Mouse (Mus musculus): ENCODE measurements around the gene Ndufa5. TPM values are rescaled to one million over a fixed set of nuclear protein-coding genes. Genes with fewer than 3 reads are reported as not detected.

The Ndufa5 gene
- 100 to 1,000 TPM; 223 to 227 TPM for total RNA-seq (2021)
- long read RNA-seq, experiment 1, transcript Ndufa5-202 (4 exons, 315 nt): minor isoform, 5 of 149 reads
- long read RNA-seq, experiment 1, transcript Ndufa5-201 (5 exons, 875 nt): major isoform, 116 of 149 reads
- long read RNA-seq, experiment 1, partial matches to known transcripts: 24 of 149 reads
- long read RNA-seq, experiment 1, other reads (novel, unspliced or antisense): 3 of 149 reads
- long read RNA-seq, experiment 2, transcript Ndufa5-201 (5 exons, 875 nt): major isoform, 102 of 136 reads
- long read RNA-seq, experiment 2, partial matches to known transcripts: 27 of 136 reads
- long read RNA-seq, experiment 2, other reads (novel, unspliced or antisense): 4 of 136 reads

DNA sequence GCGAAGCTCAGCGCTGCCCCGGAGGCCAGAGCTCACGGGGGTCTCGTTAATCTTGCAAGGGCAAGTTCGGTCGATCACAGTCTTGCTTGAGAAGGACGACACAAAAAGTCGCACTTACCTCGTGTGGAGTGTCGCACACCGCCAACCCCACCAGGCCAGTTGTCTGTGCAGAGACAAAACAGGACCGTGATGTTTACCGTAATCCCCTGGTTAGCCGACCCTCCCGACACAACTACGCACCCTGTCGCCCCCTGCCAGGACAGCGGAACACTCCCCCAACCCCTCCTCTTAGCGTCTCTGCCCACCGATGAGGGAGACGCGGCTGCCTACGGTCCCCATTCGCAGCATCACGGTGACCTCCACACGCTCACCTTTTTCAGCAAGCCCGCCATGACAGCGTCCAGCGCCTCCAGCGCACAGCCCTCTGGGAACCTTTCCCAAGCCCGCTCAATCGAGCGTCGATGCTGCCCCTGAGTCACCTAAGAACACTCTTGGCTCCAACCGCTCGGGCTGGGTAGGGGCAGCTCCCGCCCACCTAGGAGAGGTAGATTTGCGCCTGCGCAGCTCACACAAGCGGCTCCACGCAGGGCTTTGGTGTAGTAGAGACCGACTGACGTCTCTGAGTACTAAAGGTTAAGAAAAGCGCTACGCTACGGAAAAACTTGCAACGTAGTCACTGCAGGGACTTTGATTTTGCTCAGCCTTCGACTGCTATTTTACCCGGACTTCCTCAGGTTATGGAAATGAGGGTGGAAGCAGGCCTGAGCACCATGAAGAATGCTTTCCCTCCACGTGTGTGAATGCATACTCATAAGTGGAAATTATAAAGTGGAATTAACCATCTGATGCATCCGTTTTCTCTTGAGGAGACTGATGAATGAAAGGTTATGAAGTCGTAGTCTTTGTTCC lies at the start of gene Ndufa5:
TSS of gene Ndufa5 (minus strand) at position 859 of the 909 bp plus-strand sequence.
- intact Hi-C loops (cut with DNase I): loop anchor here (10.0 kb wide), 1 partner anchor 1033 kb away; no protein-coding TSS in a partner anchor

DNA sequence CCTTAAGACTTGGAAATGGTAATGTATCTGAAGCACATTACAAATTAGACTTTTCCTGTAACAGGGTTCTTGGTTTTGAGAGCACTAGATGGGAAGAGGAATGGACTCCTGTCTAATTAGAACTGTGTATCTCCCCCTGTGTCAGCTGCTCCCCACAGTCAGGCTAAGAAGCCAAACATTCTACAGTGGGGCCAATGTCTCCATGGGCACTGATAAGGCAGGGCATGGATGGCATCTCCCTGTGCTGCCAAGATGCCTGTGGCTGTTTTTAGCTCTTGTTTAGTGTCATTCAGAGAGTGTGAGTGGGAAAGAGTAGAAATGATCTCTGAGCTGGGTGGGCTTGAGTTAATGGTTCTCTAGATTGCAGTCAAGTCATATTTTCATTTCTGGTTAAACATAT lies 45.5 kb upstream of the Ndufa5 start:
- DNase-seq (ENCODE audit: low spot score in 2 of 2): no peak

More for the DNA sequence above, at the start of gene Ndufa5:
- peak; percentile 90 to 93 for DNase-seq (ENCODE audit: low spot score in 2 of 2)

DNA sequence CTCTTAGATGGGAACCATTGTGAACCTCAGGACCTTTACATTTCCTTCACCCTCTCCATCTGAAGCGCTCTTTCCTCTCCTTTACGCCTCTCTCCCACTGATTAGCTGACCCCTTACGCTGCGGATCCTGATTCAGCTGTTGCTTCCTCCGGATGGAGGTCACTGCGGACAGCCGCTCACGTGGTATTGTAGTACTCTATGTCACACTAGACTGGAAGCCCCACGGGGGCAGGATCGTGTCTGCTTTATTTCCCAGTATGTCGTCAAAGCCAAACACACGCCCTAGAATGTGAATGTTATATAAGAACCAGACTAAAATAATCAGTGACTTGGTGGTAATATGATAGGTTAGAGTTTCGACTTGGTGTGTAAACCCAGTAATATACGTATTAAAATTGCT lies 44.6 kb upstream of the Ndufa5 start:
- intact Hi-C loops (cut with DNase I): loop anchor here (5.0 kb wide), 1 partner anchor 150 kb away; no protein-coding TSS in a partner anchor
- DNase-seq (ENCODE audit: low spot score in 2 of 2): no peak

More for the DNA sequence above, 45.5 kb upstream of the Ndufa5 start:
- intact Hi-C loops (cut with DNase I): loop anchor here (5.0 kb wide), 1 partner anchor 149 kb away; no protein-coding TSS in a partner anchor

DNA sequence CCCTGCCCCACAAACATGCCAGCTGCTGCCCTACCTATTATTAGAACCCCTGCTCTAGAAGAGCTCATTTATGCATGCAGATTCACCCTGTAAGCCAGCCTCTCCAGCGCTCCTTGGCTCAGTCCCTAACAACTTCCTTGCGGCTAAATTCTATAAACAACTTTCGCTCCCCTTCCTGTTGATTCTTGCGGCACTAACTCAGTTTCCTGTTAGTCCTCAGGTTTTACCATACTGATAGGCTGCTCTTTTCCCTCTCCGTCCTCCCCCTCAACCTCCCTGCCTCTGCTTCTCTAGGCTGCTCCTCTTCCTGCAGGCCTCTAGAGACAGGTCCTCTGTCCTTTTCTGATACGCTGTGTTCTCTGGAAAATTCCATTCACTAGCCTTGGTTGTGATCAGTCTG lies 43.3 kb upstream of the Ndufa5 start:
- DNase-seq (ENCODE audit: low spot score in 2 of 2): no peak
- intact Hi-C loops (cut with DNase I): loop anchor here (5.0 kb wide), 1 partner anchor 151 kb away; no protein-coding TSS in a partner anchor

DNA sequence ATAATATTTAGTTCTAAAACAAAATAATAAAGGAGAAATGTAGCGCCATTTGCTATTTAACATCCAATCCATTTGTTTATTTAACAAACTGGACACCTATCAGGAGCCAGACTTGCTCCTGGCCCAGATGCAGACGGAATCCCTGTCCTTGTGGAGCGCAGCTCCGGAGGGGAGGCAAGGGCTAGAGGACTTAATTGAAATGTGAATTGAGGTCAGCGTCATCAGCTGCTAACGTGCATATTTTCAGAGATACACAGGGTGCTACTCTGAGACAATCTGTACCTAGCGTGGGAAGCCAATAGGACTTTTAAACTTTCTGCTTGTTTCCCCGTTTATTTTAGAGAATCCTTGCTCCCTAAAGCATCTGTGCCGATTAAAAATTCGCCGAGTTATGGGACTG lies 42.5 kb upstream of the Ndufa5 start:
- no peak for DNase-seq (ENCODE audit: low spot score in 2 of 2)
- intact Hi-C loops (cut with DNase I): loop anchor here (5.0 kb wide), 1 partner anchor 152 kb away; no protein-coding TSS in a partner anchor

DNA sequence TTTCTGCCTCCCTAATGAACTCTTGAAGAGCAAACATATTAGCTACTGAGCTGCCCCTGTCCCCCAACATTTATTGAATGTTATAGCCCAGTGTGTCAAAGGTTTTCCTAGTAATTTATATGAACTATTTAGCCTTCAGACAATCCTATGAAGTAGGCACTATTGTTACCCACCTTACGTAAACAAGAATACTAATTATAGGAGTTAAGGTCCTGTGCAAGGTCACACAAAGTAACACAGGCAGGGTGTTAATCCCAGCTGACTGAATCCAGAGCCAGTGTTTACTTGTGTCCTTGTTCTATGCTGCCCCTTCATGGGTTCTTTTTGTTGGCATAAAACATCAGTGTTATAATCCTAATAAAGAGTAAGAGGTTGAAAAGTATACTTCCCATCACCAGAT lies 41.9 kb upstream of the Ndufa5 start:
- intact Hi-C loops (cut with DNase I): loop anchor here (5.0 kb wide), 1 partner anchor 153 kb away; no protein-coding TSS in a partner anchor
- DNase-seq (ENCODE audit: low spot score in 2 of 2): no peak

DNA sequence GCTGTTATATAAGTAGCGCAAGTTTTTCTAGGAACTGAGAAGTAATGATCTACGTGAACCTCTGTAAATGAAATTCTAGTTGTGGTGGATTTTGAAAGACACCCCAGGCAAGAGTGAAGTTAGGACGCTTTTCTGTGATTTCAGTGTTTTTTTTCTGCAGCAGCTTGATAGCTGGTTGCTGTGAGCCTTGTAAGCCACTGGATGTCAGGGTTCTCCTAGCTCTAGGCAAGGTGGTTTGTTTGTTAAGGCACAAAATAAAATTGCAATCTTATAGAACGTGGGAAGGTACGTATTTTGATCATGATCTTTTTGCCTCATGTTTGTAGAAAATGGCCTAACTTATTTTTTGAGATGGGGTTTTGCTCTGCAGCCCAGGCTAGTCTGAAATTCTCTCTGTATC lies 41.1 kb upstream of the Ndufa5 start:
- DNase-seq (ENCODE audit: low spot score in 2 of 2): no peak
- intact Hi-C loops (cut with DNase I): no loop called here

DNA sequence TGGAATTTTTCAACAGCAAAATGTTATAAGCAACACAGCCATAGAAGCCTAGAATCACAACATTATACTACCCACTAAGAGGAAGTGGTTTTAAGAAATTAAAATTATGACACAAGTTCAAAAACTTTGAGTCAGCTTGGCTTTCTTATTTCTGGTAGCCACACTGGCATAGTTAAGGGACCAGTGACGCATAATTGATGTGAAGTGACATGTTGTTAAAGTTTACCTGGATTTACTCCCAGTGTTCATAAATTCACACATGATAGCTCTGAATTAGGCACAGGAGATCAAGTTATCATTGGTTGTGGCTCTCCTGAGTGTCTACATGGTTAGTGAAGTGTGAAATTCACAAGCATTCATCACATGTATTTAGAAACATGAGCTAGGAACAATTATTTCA lies 37.1 kb upstream of the Ndufa5 start:
- DNase-seq (ENCODE audit: low spot score in 2 of 2): no peak
- intact Hi-C loops (cut with DNase I): no loop called here

DNA sequence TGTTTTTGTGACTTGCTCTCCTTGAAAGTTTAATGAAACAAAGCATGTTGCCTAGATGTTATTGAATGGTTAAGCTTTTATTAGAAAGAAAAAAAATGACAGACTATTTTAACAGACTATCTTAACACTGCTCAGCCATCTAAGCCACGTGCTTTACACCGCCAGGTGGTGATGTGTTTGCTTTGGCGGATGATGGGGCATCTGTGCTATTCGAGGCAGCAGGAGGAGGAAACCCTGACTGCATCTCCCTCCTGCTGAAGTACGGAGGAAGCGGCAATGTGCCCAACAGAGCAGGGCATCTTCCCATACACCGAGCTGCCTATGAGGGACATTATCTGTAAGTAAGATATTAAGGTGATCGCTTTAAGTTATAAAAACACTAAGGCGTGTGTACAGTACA lies 36.3 kb upstream of the Ndufa5 start:
- intact Hi-C loops (cut with DNase I): no loop called here
- DNase-seq (ENCODE audit: low spot score in 2 of 2): peak in 1 of 2 experiments; percentile 11

DNA sequence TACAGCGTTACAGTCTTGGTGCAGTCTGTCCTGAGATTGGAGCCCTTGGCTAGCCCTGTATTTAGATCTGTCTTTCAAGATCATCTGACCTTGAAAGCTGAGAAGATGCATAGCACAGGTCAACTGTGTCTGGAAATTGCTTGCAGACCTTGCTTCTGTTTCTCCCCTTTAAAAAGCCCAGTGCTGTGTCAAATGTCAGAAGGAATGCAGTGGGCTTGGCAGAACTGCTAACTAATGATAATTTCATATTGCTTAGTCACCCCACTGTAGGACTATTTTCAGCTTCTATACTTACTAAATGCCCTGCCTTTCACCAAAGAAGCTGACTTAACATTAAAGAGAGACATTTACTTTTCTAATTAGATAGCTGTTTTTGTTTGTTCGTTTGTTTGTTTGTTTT lies 27.7 kb upstream of the Ndufa5 start:
- DNase-seq (ENCODE audit: low spot score in 2 of 2): no peak
- intact Hi-C loops (cut with DNase I): no loop called here

DNA sequence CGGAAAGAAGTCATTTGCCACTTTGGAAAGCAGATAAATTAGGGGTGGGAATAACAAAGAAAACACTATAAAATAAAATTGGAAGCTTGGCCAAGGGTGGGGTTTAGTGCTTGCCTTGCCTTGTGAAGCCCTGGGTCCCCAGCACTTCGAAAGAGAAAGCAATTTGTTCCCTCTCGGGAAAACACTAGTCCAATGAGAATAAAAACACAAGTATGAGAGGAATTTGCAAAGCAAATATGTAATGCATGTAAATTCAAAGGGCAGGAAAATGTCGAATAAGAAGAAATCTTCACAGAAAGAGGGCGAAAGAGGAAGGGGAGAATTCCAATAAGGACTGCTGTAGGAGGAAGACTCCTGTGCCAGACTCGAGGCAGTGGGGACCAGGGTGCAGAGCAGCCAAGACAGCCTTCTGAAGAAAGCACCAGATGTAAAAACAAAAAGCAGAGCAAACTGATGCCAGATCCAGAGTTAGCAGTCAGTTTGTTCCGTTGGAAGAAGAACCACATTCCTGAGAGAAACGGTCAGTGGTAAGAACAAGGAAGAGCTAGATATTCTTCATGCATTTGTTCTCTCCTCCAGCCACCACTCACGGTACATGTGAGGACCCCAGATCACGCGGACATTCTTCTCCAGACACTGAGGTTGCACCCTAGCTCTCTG lies 26.7 kb upstream of the Ndufa5 start:
- intact Hi-C loops (cut with DNase I): no loop called here
- DNase-seq (ENCODE audit: low spot score in 2 of 2): no peak

DNA sequence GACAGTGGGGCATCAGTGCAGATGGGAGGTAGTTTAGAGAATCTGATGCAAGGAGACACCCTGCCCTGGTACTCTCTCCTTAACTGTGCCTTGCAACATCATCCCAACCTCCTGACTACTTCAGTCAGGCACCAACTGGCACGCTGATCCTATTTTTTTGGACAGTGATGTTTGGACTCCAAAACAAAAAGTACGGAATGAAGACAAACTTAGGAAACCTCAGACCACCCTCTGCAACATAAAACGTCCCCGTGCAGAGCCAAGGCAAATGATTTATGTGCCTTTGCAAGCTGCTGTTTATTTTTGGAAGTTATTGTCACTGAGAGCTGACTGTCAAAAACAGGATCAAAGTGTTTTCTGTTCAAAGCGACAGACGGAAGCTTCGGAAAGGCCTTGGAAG lies 24.2 kb upstream of the Ndufa5 start:
- no peak for DNase-seq (ENCODE audit: low spot score in 2 of 2)
- intact Hi-C loops (cut with DNase I): no loop called here

DNA sequence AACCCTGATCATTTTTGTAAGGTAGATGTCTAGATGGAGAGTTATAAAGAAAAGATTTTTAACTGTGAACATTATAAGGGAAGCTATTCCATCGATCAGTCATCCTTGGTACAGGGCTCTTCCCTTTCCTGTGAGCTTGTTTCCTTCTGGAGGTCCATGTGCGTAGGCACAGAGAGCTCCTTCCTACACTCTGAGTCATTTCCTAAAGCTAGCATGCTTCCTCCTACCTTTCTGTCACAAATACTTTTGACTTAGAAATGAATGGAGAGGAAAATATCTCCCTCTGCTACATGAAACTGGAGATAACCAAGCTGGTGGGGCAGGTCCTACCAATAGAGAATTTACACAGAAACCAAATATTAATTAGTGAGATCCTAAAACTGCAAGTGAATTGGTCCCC lies 22.0 kb upstream of the Ndufa5 start:
- DNase-seq (ENCODE audit: low spot score in 2 of 2): no peak
- intact Hi-C loops (cut with DNase I): no loop called here

DNA sequence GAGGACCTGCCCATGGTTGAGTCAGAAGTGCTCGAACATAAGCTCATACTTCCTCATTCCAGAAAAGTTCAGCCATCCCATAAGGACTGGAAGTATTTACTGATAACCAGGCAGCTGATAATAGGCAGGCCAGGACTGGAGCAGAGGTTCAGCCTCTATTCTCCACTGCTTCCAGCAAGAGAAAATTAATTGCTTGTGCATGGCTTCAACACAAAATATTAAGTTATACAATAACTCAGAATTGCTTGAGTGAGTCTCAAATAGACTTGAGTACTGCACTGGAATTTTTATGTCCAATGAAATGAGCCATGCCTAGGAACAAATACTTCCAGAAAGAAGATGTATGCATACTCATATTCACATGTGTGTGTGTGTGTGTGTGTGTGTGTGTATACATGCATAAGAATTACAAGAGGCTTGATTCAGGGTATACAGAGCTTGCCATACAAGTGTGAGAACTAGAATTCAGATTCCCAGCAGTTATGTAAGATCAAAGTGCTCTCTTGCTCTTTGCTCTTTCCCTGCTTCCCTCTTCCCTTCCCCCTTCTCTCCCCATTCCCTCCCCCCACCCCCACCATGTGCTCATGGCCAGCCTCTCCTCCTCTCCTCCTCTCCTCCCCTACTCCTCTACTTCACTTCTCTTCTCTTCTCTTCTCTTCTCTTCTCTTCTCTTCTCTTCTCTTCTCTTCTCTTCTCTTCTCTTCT lies 19.1 kb upstream of the Ndufa5 start:
- intact Hi-C loops (cut with DNase I): no loop called here
- no peak for DNase-seq (ENCODE audit: low spot score in 2 of 2)

DNA sequence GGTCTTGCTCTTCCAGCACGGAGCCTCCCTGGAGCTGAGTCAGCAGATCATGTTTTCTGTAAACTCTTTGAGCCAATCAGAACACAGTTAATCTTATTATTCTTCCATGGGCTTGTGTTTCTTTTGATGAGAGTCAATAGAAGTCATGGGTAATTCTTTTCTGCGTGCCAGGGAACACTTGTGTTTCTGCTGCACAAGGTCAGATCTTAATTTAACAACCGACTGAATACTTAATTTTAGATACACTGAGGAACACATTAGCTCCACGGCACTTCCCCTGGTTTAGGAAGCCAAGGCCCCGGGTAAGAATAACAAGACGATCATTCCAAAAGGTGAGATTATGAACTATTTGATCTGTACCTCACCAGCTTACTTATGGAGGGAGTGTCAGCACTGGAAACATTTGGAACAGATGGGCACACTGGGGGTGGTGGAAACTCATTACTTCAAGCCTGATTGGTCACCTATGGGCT lies 15.3 kb upstream of the Ndufa5 start:
- DNase-seq (ENCODE audit: low spot score in 2 of 2): no peak
- intact Hi-C loops (cut with DNase I): no loop called here

DNA sequence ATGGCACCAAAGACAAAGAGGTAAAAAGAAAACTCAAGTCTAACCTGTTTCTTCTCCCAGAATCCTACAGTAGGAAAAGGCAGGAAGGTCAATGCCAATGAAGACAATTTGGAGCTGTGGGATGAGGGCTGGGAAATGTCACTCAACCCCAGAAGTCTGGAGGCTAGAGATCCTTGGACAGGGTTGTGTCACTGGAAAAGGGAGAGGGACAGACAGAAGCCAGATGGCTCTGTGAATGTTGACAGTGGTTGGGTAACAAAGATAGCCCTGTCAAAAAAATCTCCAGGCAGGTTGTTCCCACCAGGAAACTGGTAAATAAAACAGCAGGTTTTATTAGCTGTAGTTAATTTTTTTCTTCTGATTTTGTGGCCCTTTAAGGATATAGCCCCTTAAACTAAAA lies 14.6 kb upstream of the Ndufa5 start:
- intact Hi-C loops (cut with DNase I): no loop called here
- DNase-seq (ENCODE audit: low spot score in 2 of 2): no peak

DNA sequence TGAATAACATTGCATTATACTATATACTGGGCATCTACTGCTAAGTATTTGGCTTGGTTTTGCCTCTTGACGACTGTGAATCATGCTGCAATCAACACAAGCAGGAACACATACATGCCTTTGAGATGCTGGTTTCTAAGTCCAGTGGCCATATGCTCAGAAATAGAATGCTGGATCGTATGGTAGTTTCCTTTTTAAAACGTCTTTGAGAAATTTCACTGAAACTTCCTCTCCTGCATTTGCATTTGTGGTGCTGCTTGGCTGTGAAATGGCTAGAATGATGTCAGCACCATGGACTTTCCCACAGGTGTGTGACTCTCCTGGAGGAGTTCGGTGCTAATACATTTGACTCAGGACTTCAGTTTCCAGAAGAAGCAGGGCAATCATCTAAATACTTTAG lies 12.3 kb upstream of the Ndufa5 start:
- no peak for DNase-seq (ENCODE audit: low spot score in 2 of 2)
- intact Hi-C loops (cut with DNase I): no loop called here

DNA sequence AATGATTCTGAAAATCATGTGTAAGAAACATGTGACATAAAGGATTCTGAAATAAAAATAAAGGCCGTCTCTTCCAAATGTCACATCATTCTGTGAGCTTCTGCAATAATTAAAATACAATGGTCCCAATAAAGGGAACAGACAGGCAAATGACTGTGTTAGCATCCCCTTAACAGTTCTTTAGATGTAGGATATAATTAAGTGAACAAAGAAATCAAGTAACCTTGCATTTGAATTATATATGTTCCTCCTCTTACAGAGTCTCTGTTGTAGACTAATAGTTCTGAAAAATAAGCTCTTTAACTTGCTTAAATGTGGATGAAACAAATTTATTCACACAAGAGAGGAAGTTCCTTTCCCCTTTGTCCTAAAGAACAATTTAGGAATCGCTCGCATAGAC lies 10.6 kb upstream of the Ndufa5 start:
- no peak for DNase-seq (ENCODE audit: low spot score in 2 of 2)
- intact Hi-C loops (cut with DNase I): no loop called here

DNA sequence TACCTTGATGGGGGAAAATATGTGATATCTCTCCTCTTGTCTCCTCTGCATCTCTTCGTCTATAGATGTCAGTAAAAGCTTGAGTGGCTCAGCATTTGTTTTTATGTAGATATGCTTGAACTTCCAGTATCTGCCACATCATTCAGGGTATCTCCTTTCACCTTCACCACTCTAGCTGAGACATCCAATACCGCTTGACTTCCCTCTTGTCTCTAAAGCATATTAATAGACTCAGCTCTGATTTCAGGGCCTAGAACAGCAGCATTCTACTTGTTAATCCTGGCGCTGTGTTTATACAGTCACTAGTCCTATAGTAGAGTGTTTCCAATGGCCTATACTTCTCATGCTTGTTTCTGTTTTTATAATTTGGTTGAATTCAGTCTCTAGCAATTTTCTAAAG lies 5.0 kb upstream of the Ndufa5 start:
- intact Hi-C loops (cut with DNase I): loop anchor here (5.0 kb wide), 1 partner anchor 189 kb away; no protein-coding TSS in a partner anchor

More for the DNA sequence above, 5.0 kb upstream of the Ndufa5 start:
- no peak for DNase-seq (ENCODE audit: low spot score in 2 of 2)

Data from left cerebral cortex, postnatal 14 days (tissue).